Mouse (Mus musculus) urinary bladder, adult 18-20 months (tissue): ENCODE measurements at regions not wholly inside any gene's neighbourhood (a gene's known extent, or its start where the extent isn't known, plus 50 kb on each side); places are given as distances from the start of the nearest gene placed in this dataset.
"Not testable (repeated sequence)": the region's sequence is repeated elsewhere in the genome, so short reads cannot be mapped to it uniquely, and the experiment has no call there.

Experiments
- DNase-seq, 2 experiments: peaks; one replicate each; pipeline ENCODE4 v3.0.0; 2022; ENCODE audit warnings: low spot score in 2 of 2, mixed read lengths in 2 of 2

- DNase-seq = no peak
Observed at GRCm38 (mm10) chr5:134848981-134849380, 57.6 kb downstream of the Tmem270 start.

DNA sequence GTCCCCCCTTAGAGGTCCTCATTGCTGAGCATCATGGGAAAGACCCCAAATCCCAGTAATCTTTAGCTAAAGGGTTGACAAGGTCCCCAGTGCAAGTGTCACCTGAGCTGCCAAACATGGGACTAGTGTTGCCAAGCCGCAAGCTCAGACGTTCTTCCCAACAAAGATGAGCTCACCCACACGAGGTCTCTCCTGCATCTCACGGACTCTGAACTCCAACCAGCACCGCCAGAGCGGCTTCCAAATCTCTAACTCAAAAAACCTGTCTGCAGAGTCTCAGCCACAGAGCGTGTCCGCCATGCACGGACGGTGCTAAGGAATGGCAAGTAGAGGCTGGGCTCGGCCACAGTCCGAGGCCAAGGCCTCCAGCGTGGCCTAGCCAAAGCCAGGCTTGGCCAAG is 58.0 kb downstream of the Tmem270 start:
- no peak for DNase-seq

- no peak for DNase-seq
Observed at GRCm38 (mm10) chr5:134845416-134845815, 61.1 kb downstream of the Tmem270 start.

- not testable (repeated sequence) for DNase-seq
Observed at GRCm38 (mm10) chr5:134844216-134844615, 62.3 kb downstream of the Tmem270 start.

- DNase-seq = no peak
Observed at GRCm38 (mm10) chr5:134841205-134841980, 65.1 kb downstream of the Tmem270 start.

- no peak for DNase-seq
Observed at GRCm38 (mm10) chr5:134836489-134836888, 70.0 kb downstream of the Tmem270 start.

GRCm38 (mm10) chr5:134832896-134833295 is 73.6 kb downstream of the Tmem270 start:
- no peak for DNase-seq

DNA sequence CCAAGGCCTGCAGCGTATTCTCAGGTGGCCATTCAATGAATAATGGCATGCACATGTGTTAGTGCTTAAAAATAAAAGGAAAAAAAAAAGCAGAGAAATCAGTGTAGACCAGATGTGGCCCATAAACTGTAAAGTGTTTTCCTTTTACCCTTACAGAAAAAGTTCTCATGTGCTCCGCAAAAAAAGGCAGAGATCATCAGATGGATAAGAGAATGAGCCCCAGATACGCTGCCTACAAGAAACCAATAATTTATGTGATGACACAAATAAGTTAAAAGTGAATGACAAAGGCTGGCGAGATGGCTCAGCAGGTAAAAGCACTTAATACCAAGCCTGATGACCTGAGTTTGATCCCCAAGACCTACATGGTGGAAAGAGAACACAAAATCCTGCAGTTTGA is 70.5 kb upstream of the Eln start:
- DNase-seq = no peak

DNA sequence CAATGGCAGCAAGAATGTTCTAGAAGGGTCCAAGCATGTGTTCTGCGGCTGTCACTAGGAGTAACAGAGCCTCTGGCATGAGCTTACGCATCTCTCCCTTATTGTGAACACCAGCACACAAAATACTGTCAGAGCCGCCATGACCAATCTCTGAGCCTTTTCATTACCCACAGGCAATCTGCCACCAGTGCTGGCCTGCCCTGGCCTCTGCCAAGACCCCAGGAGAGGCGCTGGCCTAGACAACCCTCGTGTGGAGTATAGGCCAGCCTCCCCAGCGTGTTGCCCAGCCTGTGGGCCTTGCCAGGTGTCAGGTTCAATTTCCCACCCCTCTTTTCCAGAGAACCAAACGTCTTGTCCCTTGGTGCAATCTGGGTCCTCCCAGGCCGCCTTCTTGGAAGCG is 62.0 kb upstream of the Eln start:
- DNase-seq = no peak

DNA sequence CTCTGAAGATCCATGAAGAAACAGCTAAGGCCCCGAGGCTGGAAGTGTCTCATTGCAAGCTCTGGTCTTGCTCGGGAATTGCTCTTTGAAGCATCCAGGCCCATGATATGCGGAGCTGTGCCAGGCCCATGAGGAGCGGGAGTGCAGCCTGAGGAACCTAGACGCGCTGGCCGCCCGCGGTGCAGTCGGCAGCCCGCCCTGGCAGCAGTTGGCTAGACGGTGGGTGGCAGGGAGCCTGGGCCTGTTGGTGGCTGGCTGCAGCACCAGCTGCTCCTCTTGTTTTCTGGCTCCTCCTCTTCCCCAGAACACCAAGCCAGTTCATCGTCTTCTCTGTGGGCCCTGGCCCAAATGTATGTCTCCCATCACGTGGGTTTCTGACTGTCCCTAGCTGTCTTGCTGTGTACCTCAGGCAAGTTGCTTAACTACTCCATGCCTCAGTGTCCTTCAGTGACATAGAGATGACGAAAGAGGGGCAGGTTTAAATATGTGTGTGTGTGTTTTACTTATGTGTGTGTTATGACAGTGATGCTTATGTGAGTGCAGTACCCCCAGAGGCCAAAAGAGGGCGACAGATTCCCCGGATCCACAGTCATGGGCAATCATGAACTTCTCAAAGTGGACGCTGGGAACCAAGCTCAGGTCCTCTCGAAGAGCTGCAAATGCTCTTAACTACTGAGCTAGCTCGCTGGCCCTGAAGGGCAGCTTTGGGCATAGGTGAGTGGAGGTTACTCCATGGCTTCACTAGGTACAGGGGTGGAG is 57.3 kb upstream of the Eln start:
- no peak for DNase-seq

- no peak for DNase-seq
Observed at GRCm38 (mm10) chr5:134802161-134802719, 55.1 kb upstream of the Eln start.

DNA sequence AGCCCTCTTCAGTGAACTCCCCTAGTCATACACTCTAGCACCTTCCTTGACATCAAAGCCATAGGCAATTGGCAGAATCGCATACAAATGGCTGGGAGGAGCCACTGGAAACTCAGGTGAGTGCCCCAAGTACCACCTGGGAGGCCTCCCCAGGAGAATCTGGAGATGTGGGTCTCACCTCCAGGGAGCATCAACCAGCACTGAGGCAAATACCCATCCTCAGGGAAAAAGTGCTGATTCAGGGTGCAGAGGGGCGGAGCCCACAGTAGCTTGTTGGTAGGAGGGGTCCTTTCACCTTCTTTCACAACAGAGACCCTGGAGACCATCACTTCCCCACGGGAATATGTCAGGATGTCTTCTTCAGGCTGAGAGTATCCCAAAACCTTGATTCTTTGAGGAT is 53.4 kb upstream of the Eln start:
- DNase-seq = no peak

DNA sequence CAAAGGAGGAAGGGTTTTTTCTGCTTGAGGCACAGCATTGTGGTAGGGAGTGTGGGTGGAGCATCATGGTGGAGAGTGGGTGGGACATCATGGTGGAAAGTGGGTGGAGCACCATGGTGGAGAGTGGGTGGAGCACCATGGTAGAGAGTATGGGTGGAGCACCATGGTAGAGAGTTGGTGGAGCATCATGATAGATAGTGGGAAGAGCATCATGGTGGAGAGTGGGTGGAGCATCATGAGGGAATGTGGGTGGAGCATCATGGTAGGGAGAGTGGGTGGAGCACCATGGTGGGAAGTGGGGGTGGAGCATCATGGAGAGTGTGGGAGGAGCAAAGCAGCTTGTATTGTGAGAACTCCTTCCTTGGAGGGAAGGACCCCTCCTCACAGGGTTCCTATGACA is 52.8 kb upstream of the Eln start:
- no peak for DNase-seq

- DNase-seq = peak in 1 of 2 experiments; percentile 19
Observed at GRCm38 (mm10) chr5:134797688-134798094, 50.6 kb upstream of the Eln start.
